Mouse (Mus musculus): ENCODE results near the gene Rybp. TPM values are rescaled to one million over a fixed set of nuclear protein-coding genes. Genes with fewer than 3 reads are reported as not detected.

Gene Rybp
- total and polyA plus RNA-seq, 2 experiments: 6.7 TPM

DNA sequence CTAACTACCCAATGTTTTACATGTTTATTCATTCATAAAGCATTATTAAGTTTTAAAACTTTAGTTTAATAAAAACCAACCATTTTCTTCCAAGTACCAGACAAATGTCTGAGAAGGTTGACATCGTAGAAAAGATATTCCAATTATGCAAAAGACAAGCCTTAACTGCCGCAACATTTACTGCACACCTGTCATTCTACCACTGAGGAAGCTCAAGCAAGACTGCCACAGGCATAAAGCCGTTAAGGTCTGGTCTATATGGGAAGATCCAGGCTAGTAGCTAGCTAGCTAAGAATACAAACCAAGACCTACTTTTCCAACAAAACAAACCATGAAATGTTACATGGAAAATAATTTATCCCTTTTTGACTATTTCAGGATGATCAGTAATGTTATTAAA is 42.8 kb downstream of the Rybp start:
- TF ChIP-seq CTCF (IDR thresholded peaks at IDR 0.05; ENCODE audit: low read depth, low read length): no peak
- TF ChIP-seq POLR2A (IDR thresholded peaks at IDR 0.05; ENCODE audit: extremely low read depth, insufficient read depth, low read length): no peak
- 91% methylated on average over 3 of the region's 3 CpGs for WGBS
- peaks cover 21% of the 10 kb centered on the region for H3K79me2 ChIP-seq (ENCODE audit: control insufficient read depth, insufficient read depth, low read length)
- H3K4me3 ChIP-seq (ENCODE audit: insufficient read depth, low read depth, low read length): no peak overlapping the region
- H3K4me1 ChIP-seq (ENCODE audit: control insufficient read depth, insufficient read depth, low read length): peaks cover 11% of the 10 kb centered on the region; the same call in 1 of the 2 replicates
- no peak overlapping the region for H3K27ac ChIP-seq (replicated peaks; ENCODE audit: insufficient read depth, low read depth, low read length)
- no peaks in the 10 kb centered on the region for H3K27me3 ChIP-seq (ENCODE audit: control insufficient read depth, insufficient read depth, low read length)
- no peaks in the 10 kb centered on the region for H3K36me3 ChIP-seq (ENCODE audit: control insufficient read depth, insufficient read depth, low read length)
- DNase-seq (ENCODE audit: extremely low read depth, low read depth, low spot score): no peak
- H3K9ac ChIP-seq (ENCODE audit: low read depth, low read length): no peak overlapping the region

DNA sequence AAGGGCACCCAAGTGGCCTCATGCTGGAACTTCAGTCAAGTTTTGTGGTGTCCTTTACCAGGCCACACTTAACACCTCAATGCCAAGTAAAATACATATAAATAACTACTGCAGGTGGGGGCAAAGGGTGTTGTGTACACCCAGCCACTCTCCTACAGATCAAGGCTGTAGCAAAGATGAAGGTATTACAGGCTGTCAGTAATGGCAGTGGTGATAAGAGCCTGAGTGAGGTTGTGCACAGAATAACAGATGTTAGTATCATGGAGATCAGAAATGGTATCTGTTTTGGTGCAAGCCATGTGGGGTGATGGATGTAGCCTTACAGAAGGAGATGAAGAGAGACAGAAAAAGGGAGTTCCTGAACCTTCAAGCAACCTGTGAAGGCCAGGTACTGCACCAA is 52.2 kb downstream of the Rybp start:
- Histone ChIP-seq H3K4me1 (ENCODE audit: control insufficient read depth, insufficient read depth, low read length) (peaks cover 16% of the 10 kb centered on the region; the same call in 1 of the 2 replicates), H3K9ac (ENCODE audit: low read depth, low read length) (no peak overlapping the region), H3K36me3 (ENCODE audit: control insufficient read depth, insufficient read depth, low read length) (peaks cover 4% of the 10 kb centered on the region; the same call in 1 of the 2 replicates), H3K27ac (replicated peaks; ENCODE audit: insufficient read depth, low read depth, low read length) (no peak overlapping the region), H3K4me3 (ENCODE audit: insufficient read depth, low read depth, low read length) (no peak overlapping the region), H3K79me2 (ENCODE audit: control insufficient read depth, insufficient read depth, low read length) (peaks cover 23% of the 10 kb centered on the region; the same call in 1 of the 2 replicates), H3K27me3 (ENCODE audit: control insufficient read depth, insufficient read depth, low read length) (no peaks in the 10 kb centered on the region)
- DNase-seq (ENCODE audit: extremely low read depth, low read depth, low spot score): no peak
- TF ChIP-seq POLR2A (IDR thresholded peaks at IDR 0.05; ENCODE audit: extremely low read depth, insufficient read depth, low read length) (no peak), CTCF (IDR thresholded peaks at IDR 0.05; ENCODE audit: low read depth, low read length) (no peak)

DNA sequence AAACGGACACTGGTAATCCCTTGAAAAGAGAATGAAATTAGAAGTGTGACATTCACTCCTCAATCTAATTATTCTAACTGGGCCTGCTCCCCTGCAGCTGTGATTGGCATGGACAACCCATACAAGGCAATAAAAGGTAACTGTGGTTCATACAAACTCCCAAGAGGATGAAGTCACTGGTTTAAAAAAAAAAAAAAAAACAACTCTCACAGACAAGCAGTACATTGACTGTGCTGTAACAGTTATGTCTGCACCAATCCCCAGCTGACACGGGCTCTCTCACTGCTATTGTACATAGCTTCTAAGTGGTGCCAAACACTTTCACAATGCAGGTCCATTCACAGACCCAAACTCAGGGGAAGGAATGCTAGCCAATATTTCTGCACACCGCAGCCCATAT is 53.8 kb downstream of the Rybp start:
- Histone ChIP-seq H3K27me3 (ENCODE audit: control insufficient read depth, insufficient read depth, low read length) (no peaks in the 10 kb centered on the region), H3K79me2 (ENCODE audit: control insufficient read depth, insufficient read depth, low read length) (peaks cover 15% of the 10 kb centered on the region; the same call in 1 of the 2 replicates), H3K27ac (replicated peaks; ENCODE audit: insufficient read depth, low read depth, low read length) (no peak overlapping the region), H3K9ac (ENCODE audit: low read depth, low read length) (no peak overlapping the region), H3K36me3 (ENCODE audit: control insufficient read depth, insufficient read depth, low read length) (peaks cover 4% of the 10 kb centered on the region; the same call in 1 of the 2 replicates), H3K4me3 (ENCODE audit: insufficient read depth, low read depth, low read length) (no peak overlapping the region), H3K4me1 (ENCODE audit: control insufficient read depth, insufficient read depth, low read length) (peaks cover 13% of the 10 kb centered on the region; the same call in 1 of the 2 replicates)
- TF ChIP-seq CTCF (IDR thresholded peaks at IDR 0.05; ENCODE audit: low read depth, low read length) (no peak), POLR2A (IDR thresholded peaks at IDR 0.05; ENCODE audit: extremely low read depth, insufficient read depth, low read length) (no peak)
- 27% methylated on average over 3 of the region's 3 CpGs for WGBS
- DNase-seq (ENCODE audit: extremely low read depth, low read depth, low spot score): peak; percentile 75

DNA sequence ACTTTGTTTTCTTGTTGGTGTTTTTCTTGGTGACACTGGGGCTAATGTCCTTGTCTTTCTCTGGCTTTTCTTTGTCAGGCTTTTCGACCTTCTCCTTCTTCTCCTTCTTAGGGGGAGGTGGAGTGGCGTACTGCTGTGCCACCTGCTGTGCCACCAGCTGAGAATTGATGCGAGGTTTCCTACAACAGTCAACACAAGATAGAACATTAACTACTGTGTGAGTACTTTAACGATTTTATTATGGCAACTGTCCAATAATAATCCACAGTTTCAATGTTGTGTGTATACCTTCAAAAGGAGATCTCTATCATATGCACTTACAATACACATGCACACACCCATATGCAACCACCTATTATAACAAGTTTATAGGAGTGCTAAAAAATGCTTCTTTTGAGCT is 54.2 kb downstream of the Rybp start:
- WGBS: 14% methylated on average over 4 of the region's 4 CpGs
- H3K9ac ChIP-seq (ENCODE audit: low read depth, low read length): no peak overlapping the region
- DNase-seq (ENCODE audit: extremely low read depth, low read depth, low spot score): peak; percentile 76

DNA sequence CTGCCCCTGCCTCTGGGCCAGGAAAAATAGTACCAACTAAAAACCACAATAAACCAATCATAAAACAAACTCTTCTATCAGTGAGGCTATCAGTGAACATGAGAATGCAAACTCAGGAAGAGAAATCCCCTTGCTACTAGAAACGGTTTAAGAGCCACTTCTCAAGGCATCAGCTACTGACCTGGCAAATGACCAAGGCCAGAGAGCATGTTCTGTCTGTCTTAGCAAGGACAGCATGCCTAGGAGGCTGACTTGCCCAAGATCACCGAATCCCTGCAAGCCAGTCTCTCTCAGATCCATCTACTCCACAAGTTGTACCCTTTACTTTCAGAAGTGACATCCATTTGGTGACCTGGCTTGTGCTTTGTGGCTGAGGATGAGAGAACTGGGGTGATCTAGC is 61.1 kb downstream of the Rybp start:
- WGBS: 50% methylated on average over 2 of the region's 2 CpGs
- no peak for DNase-seq (ENCODE audit: extremely low read depth, low read depth, low spot score)

More for the DNA sequence above, 54.2 kb downstream of the Rybp start:
- Histone ChIP-seq H3K4me3 (ENCODE audit: insufficient read depth, low read depth, low read length) (no peak overlapping the region), H3K27ac (replicated peaks; ENCODE audit: insufficient read depth, low read depth, low read length) (no peak overlapping the region), H3K36me3 (ENCODE audit: control insufficient read depth, insufficient read depth, low read length) (peaks cover 4% of the 10 kb centered on the region; the same call in 1 of the 2 replicates), H3K79me2 (ENCODE audit: control insufficient read depth, insufficient read depth, low read length) (peaks cover 13% of the 10 kb centered on the region; the same call in 1 of the 2 replicates), H3K27me3 (ENCODE audit: control insufficient read depth, insufficient read depth, low read length) (no peaks in the 10 kb centered on the region), H3K4me1 (ENCODE audit: control insufficient read depth, insufficient read depth, low read length) (peaks cover 13% of the 10 kb centered on the region; the same call in 1 of the 2 replicates)
- no peak for TF ChIP-seq POLR2A (IDR thresholded peaks at IDR 0.05; ENCODE audit: extremely low read depth, insufficient read depth, low read length)
- TF ChIP-seq CTCF (IDR thresholded peaks at IDR 0.05; ENCODE audit: low read depth, low read length): no peak

DNA sequence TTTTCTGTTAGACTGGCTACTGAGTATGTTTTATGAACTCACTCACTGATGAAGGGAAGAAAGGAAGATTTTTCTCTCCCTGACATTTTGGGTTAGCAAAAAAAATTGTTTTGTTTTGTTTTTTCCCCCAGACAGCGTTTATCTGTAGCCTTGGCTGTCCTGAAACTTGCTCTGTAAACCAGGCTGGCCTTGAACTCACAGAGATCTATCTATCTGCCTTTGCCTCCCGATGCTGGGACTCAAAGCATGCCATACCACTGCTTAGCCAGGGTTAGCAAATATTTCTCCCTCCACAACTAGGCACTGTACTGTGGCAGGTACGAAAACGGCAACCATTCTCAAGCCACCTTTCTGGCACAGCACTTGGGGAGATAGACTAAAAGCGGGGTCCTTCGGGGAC is 63.4 kb downstream of the Rybp start:
- Histone ChIP-seq H3K27ac (replicated peaks; ENCODE audit: insufficient read depth, low read depth, low read length) (no peak overlapping the region), H3K79me2 (ENCODE audit: control insufficient read depth, insufficient read depth, low read length) (no peaks in the 10 kb centered on the region), H3K9ac (ENCODE audit: low read depth, low read length) (no peak overlapping the region), H3K27me3 (ENCODE audit: control insufficient read depth, insufficient read depth, low read length) (no peaks in the 10 kb centered on the region), H3K4me3 (ENCODE audit: insufficient read depth, low read depth, low read length) (no peak overlapping the region), H3K36me3 (ENCODE audit: control insufficient read depth, insufficient read depth, low read length) (no peaks in the 10 kb centered on the region), H3K4me1 (ENCODE audit: control insufficient read depth, insufficient read depth, low read length) (no peaks in the 10 kb centered on the region)
- no peak for TF ChIP-seq CTCF (IDR thresholded peaks at IDR 0.05; ENCODE audit: low read depth, low read length)
- TF ChIP-seq POLR2A (IDR thresholded peaks at IDR 0.05; ENCODE audit: extremely low read depth, insufficient read depth, low read length): no peak
- WGBS: 84% methylated on average over 6 of the region's 6 CpGs
- DNase-seq (ENCODE audit: extremely low read depth, low read depth, low spot score): no peak

More for the DNA sequence above, 61.1 kb downstream of the Rybp start:
- H3K27me3 ChIP-seq (ENCODE audit: control insufficient read depth, insufficient read depth, low read length): no peaks in the 10 kb centered on the region
- TF ChIP-seq CTCF (IDR thresholded peaks at IDR 0.05; ENCODE audit: low read depth, low read length) (no peak), POLR2A (IDR thresholded peaks at IDR 0.05; ENCODE audit: extremely low read depth, insufficient read depth, low read length) (no peak)
- H3K27ac ChIP-seq (replicated peaks; ENCODE audit: insufficient read depth, low read depth, low read length): no peak overlapping the region
- H3K36me3 ChIP-seq (ENCODE audit: control insufficient read depth, insufficient read depth, low read length): 0 out of 2 replicates have a peak, but pooled peaks cover 1% of the 10 kb centered on the region
- no peak overlapping the region for H3K9ac ChIP-seq (ENCODE audit: low read depth, low read length)
- H3K79me2 ChIP-seq (ENCODE audit: control insufficient read depth, insufficient read depth, low read length): no peaks in the 10 kb centered on the region
- H3K4me1 ChIP-seq (ENCODE audit: control insufficient read depth, insufficient read depth, low read length): no peaks in the 10 kb centered on the region
- no peak overlapping the region for H3K4me3 ChIP-seq (ENCODE audit: insufficient read depth, low read depth, low read length)

All from liver, adult 2 months (tissue).